Mouse (Mus musculus) MEL (cell line): Measurements from ENCODE around the gene Eif4b.

Source experiments
- CTCF ChIP-seq, 3 experiments: IDR thresholded peaks in 2 of 3; conservative IDR thresholded peaks in 1 of 3; 2 replicates each; pipeline ENCODE4 v1.5.1; 2011 to 2012; ENCODE audit warnings: low read length in 3 of 3, low read depth in 2 of 3, mild to moderate bottlenecking in 2 of 3, improper control_type of control experiment in 1 of 3, inconsistent platforms in 1 of 3, mixed read lengths in 1 of 3, moderate library complexity in 1 of 3; ENCODE audit not compliant: control insufficient read depth in 1 of 3, insufficient read depth in 1 of 3, poor library complexity in 1 of 3, severe bottlenecking in 1 of 3
- ETS1 ChIP-seq: IDR thresholded peaks from 2 replicates; pipeline ENCODE4 v1.6.1; 2012; ENCODE audit warnings: low read depth, mild to moderate bottlenecking, inconsistent platforms, low read length, improper control_type of control experiment, moderate library complexity
- HCFC1 ChIP-seq: IDR thresholded peaks from 2 replicates; pipeline ENCODE4 v1.6.1; 2012; ENCODE audit warnings: low read depth, mild to moderate bottlenecking, inconsistent platforms, low read length, improper control_type of control experiment, moderate library complexity
- MAFK ChIP-seq: IDR thresholded peaks from 2 replicates; pipeline ENCODE4 v1.6.1; 2011; ENCODE audit warnings: low read depth, mild to moderate bottlenecking, low read length, improper control_type of control experiment, borderline replicate concordance
- POLR2A ChIP-seq, 2 experiments: IDR thresholded peaks; 2 replicates each; pipeline ENCODE4 v1.6.1; 2011 to 2012; ENCODE audit warnings: low read length in 2 of 2, mild to moderate bottlenecking in 2 of 2, control low read depth in 1 of 2, improper control_type of control experiment in 1 of 2, low read depth in 1 of 2, moderate library complexity in 1 of 2; ENCODE audit not compliant: control insufficient read depth in 1 of 2, insufficient read depth in 1 of 2, poor library complexity in 1 of 2
- TCF12 ChIP-seq: IDR thresholded peaks from 2 replicates; pipeline ENCODE4 v1.6.1; 2014; ENCODE audit warnings: low read depth, mild to moderate bottlenecking, inconsistent platforms, low read length, improper control_type of control experiment, moderate library complexity
- ZC3H11A ChIP-seq: IDR thresholded peaks from 2 replicates; pipeline ENCODE4 v1.6.1; 2012; ENCODE audit warnings: low read depth, mild to moderate bottlenecking, inconsistent platforms, low read length, improper control_type of control experiment

- TF ChIP-seq CTCF (IDR thresholded peaks at IDR 0.05 in 2 of 3, conservative IDR thresholded peaks at IDR 0.05 in 1 of 3; ENCODE audit: control insufficient read depth in 1 of 3, insufficient read depth in 1 of 3, low read depth in 2 of 3, low read length in 3 of 3, poor library complexity in 1 of 3, severe bottlenecking in 1 of 3): no peak
- peak in 1 of 2 experiments; percentile 35; a peak in 2 of 4 replicates for TF ChIP-seq POLR2A (IDR thresholded peaks at IDR 0.05; ENCODE audit: control insufficient read depth in 1 of 2, insufficient read depth in 1 of 2, low read depth in 1 of 2, low read length in 2 of 2, poor library complexity in 1 of 2)
- no peak for TF ChIP-seq ZC3H11A
- no peak for TF ChIP-seq TCF12
- no peak for TF ChIP-seq HCFC1
- TF ChIP-seq ETS1: no peak
- TF ChIP-seq MAFK: no peak
These were observed 16.5 kb downstream of the Eif4b start for GRCm38 (mm10) chr15:102089914-102090585.
